Mouse (Mus musculus): Measurements from ENCODE around the gene Gm28047.
A peak's percentile ranks its signal among the peaks of the same experiment; 100 is the strongest.

Gm28047 gene

GRCm38 (mm10) chr15:102498322-102498721 lies 126.5 kb downstream of the Gm28047 start:
- ATAC-seq (ENCODE audit: low TSS enrichment), result peak; percentile 32; the same call in 1 of the 2 replicates

DNA sequence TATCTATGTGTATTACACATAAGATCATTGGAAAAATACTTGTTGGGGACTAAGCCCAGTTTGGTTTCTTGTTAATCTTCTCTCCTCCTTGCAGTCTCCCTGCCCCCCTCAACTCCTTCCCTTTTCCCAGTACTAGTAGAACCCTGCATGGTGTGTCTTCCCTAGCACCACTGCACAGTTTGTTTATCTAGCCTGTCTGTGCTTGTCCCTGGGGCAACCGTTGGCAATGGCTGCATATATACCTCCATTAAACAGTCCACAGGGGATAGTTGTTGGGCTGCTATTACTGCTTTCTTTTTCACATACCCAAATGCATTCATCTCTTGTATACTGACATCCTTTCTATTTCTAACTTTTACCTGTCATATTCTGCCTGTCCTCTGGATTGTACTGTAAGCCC lies 137.2 kb downstream of the Gm28047 start:
- no peak for ATAC-seq (ENCODE audit: low TSS enrichment)

DNA sequence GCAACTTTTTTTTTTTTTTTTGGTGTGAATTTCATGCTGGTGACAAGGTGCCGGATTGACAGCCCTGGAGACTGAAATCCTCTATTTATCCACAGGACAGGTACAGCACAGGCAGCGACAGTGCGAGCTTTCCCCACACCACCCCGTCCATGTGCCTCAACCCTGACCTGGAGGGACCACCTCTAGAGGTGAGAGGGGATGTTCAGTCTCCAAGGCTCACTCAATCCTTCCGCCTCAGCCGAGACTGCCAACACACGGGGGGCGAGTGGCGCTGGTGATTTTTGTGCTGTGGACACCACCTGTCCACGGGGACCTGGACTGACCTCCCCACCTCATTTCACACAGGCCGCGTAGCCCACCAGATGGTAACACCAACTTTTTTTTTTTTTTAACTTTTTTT lies 139.0 kb downstream of the Gm28047 start:
- no peak for ATAC-seq (ENCODE audit: low TSS enrichment)

DNA sequence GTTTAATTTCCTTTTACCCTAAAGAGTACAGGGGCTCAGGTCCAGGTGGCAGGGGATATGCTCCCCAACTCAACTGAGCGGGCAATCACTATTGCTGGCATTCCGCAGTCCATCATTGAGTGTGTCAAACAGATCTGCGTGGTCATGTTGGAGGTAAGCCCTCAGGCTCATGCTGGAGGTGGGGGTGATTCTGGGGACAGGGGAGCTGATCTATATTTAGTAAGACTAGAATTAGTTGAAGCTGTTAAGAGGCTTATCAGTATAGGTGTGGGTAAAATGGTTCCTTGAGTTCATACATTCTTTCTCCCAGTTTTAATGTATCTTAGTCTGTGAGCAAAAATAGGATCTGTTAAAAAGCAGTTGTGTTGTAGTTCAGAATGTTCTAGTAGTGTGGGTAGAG lies 141.7 kb downstream of the Gm28047 start:
- ATAC-seq (ENCODE audit: low TSS enrichment), result no peak

DNA sequence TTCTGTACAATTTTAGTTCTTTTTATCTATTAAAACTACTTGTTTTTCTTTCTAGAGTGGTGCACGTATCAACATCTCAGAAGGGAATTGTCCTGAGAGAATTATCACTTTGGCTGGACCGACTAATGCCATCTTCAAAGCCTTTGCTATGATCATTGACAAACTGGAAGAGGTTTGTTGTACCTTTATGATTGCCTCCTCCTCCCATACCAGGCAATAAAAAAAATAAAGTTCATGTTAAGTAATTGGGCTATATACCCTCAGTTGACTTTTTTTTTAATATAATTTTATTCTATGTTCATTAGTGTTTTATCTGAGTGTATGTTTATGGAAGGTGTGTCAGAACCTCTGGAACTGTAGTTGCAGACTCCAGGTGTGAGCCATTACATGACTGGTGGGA lies 150.3 kb downstream of the Gm28047 start:
- ATAC-seq (ENCODE audit: low TSS enrichment), result no peak
